Mouse (Mus musculus) liver, postnatal 0 days (tissue): ENCODE results near the gene Adra1b.

Source experiments
- CTCF ChIP-seq: sonication (generic); IDR thresholded peaks from 2 replicates; pipeline ENCODE4 v1.5.1; 2016; ENCODE audit warnings: antibody characterized with exemption, low read depth
- EP300 ChIP-seq: IDR thresholded peaks from 2 replicates; pipeline ENCODE4 v1.6.1; 2016; ENCODE audit warnings: antibody characterized with exemption, low read depth, mild to moderate bottlenecking

DNA sequence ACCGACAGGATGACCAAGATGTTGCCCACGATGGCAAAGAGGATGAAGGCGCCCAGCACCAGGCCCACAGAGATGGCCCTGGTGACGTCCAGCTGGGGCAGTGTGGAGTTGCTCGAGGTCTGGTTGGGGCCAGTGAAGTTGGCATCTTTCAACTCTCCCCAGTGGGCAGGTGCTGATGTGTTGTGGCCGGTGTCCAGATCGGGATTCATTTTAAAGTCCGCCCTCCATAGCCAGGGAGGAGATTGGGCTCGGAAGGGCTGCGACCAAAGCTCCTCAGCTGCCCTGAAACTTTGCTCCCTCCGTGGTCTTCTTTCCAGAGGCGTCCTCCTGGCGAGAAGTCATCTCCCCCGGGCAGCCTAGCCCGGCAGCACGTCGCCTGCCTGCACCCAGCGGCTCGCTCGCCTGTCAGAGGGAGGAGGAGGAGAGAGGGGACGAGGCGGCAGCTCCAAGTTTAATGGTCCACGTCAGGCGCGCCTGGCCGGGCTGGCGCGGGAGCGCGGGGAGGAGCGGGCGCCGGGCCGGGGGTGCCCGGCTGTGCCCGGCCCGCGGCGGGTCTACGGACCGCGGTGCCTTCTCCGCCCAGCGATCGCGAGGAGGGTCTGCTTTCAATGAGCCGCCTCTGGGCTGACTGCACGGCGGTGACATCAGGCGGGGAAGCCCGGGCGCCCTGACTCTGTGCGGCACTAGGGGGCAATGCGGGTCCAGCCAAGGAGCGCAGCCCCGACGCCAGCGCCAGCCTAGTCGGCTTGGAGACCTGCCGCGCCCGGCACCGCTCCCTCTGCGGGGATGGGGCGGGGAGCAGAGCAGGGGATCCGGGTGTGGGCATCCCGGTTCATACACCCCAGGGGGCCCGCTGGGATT is 64.9 kb downstream of the Adra1b start:
- no peak for TF ChIP-seq EP300
- peak; percentile 71 for TF ChIP-seq CTCF
